Mouse (Mus musculus) midbrain, postnatal 0 days (tissue): ENCODE results near the gene Pcnp. TPM values are rescaled to one million over a fixed set of nuclear protein-coding genes. Genes with fewer than 3 reads are reported as not detected.
A peak's percentile ranks its signal among the peaks of the same experiment; 100 is the strongest.
"Not testable (repeated sequence)": the region's sequence is repeated elsewhere in the genome, so short reads cannot be mapped to it uniquely, and the experiment has no call there.

Experiments used
- ATAC-seq: fragments of 200-750 bp; cut with Nextera tagmentation; 2 replicates; pipeline ENCODE4 v1.8.0; 2017; ENCODE audit warnings: moderate number of reproducible peaks, mild to moderate bottlenecking, moderate TSS enrichment, moderate library complexity; ENCODE audit not compliant: low FRiP score
- DNase-seq: peaks from one replicate; pipeline ENCODE4 v3.0.0-alpha.2; 2015; ENCODE audit warnings: low spot score
- H3K27ac ChIP-seq: fragments of 300-500 bp; sonication (generic); 2 replicates; pipeline ENCODE4 v1.5.1; 2014; ENCODE audit warnings: low read depth, mild to moderate bottlenecking, low read length, mixed read lengths
- H3K27me3 ChIP-seq: fragments of 300-500 bp; sonication (generic); 2 replicates; pipeline ENCODE4 v1.6.1; 2014; ENCODE audit warnings: low read length, control low read depth, mixed read lengths; ENCODE audit not compliant: insufficient read depth
- H3K36me3 ChIP-seq: fragments of 300-500 bp; sonication (generic); 2 replicates; pipeline ENCODE4 v1.6.1; 2014; ENCODE audit warnings: low read length, control low read depth, mixed read lengths; ENCODE audit not compliant: insufficient read depth
- H3K4me1 ChIP-seq: fragments of 300-500 bp; sonication (generic); 2 replicates; pipeline ENCODE4 v1.6.1; 2014; ENCODE audit warnings: mild to moderate bottlenecking, control low read depth, antibody characterized with exemption, low read length, mixed read lengths; ENCODE audit not compliant: insufficient read depth
- H3K4me2 ChIP-seq: fragments of 300-500 bp; sonication (generic); 2 replicates; pipeline ENCODE4 v1.6.1; 2014; ENCODE audit warnings: low read depth, mild to moderate bottlenecking, low read length, mixed read lengths; ENCODE audit not compliant: poor library complexity, severe bottlenecking
- H3K4me3 ChIP-seq: fragments of 300-500 bp; sonication (generic); 2 replicates; pipeline ENCODE4 v1.5.1; 2014; ENCODE audit warnings: low read depth, mild to moderate bottlenecking, low read length, moderate library complexity
- H3K9ac ChIP-seq: fragments of 300-500 bp; sonication (generic); replicated peaks from 2 replicates; pipeline ENCODE4 v1.6.1; 2014; ENCODE audit warnings: mild to moderate bottlenecking, low read length, moderate library complexity, mixed read lengths; ENCODE audit not compliant: poor library complexity, severe bottlenecking
- H3K9me3 ChIP-seq: fragments of 300-500 bp; sonication (generic); 2 replicates; pipeline ENCODE4 v1.6.1; 2016; ENCODE audit warnings: low read length, control low read depth
- CTCF ChIP-seq: IDR thresholded peaks from 2 replicates; pipeline ENCODE4 v1.5.1; 2016; ENCODE audit warnings: antibody characterized with exemption, mild to moderate bottlenecking
- WGBS: fragments of 180-500 bp; shearing (Covaris S2); extraction: QIAGEN DNeasy Blood & Tissue Kit; methylation state at CpG from one replicate; pipeline ENCODE4 v1.1.7; 2014; 5-methylcytosine and 5-hydroxymethylcytosine counted together
- polyA plus RNA-seq: library from polyadenylated mRNA; unstranded; fragments of >200 nt; fragmentation: Nextera tagmentation; extraction: Ambion mirVana; gene quantifications from 2 replicates; pipeline ENCODE4 v1.2.1, GENCODE M21; 2015
- total RNA-seq: library from RNA; depleted of rRNA; stranded (reverse); fragments of >200 nt; gene quantifications from 2 replicates; pipeline ENCODE4 v1.2.3, GENCODE M21; 2014

Pcnp gene
- total and polyA plus RNA-seq, 2 experiments from 2014 or later = 76.5 to 233 TPM

GRCm38 (mm10) chr16:56061995-56062594 is 32.6 kb upstream of the Pcnp start:
- H3K4me2 ChIP-seq = no peak overlapping the region
- no peaks in the 10 kb centered on the region; the same call in 1 of the 2 replicates for H3K27me3 ChIP-seq
- no peak overlapping the region for H3K4me3 ChIP-seq
- ATAC-seq = no peak
- no peaks in the 10 kb centered on the region for H3K9me3 ChIP-seq
- no peaks in the 10 kb centered on the region for H3K36me3 ChIP-seq
- H3K4me1 ChIP-seq = no peaks in the 10 kb centered on the region
- 78% methylated on average over 7 of the region's 7 CpGs for WGBS
- TF ChIP-seq CTCF = no peak
- no peak overlapping the region for H3K9ac ChIP-seq
- no peak overlapping the region for H3K27ac ChIP-seq
- DNase-seq = no peak

DNA sequence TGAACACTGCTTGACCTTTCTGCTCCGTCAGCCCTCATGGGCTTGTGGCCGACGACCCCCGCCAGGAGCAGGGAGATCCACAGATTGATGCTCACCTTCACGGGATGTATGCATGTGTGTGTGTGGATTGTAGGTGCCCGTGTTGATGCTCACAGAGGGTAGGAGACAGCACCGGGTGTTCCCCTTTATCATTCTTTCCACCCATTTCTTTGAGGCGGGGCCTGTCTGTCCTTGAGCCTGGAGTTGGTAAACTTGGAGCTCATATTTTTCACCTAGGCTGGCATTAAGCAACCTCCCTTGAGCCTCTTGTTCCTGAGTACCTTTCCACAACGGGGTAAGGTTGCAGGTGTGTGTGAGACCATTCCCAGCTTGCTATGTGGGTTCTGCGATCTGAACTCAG is 28.6 kb upstream of the Pcnp start:
- Histone ChIP-seq H3K4me3 (no peak overlapping the region), H3K4me2 (no peak overlapping the region), H3K4me1 (no peaks in the 10 kb centered on the region), H3K27me3 (no peaks in the 10 kb centered on the region; the same call in 1 of the 2 replicates), H3K36me3 (no peaks in the 10 kb centered on the region), H3K9me3 (no peaks in the 10 kb centered on the region), H3K9ac (no peak overlapping the region), H3K27ac (no peak overlapping the region)
- WGBS = 55% methylated on average over 10 of the region's 10 CpGs
- TF ChIP-seq CTCF = no peak
- peak; percentile 34; the same call in 1 of the 2 replicates for ATAC-seq
- DNase-seq = no peak

DNA sequence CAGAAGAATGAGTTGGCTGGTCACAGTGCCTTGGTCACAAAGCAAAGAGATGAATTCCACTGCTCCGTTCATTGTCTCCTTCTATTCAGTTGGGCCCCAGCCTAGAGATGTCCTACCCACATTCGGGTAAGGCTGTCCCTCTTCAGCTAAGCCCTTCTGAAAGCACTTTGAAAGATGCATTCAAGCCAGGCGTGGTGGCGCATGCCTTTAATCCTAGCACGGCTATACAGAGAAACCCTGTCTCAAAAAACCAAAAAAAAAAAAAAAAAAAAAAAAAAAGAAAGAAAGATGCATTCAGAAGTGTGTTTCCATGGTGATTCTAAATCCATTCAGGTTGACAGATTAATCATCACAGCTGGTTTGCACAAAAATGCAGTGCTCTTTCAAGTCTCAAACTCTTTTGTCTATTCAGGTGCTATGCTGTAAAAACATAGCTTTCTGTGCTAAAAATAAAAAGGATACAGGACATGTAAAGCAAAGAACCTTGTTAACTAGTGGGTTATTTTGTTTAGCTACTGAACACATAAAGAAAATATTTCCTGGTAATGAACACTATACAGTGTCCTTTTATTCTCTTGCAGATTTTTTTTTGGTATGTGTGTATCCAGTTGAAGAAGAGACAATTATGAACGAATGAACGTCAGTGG is 27.5 kb upstream of the Pcnp start:
- Histone ChIP-seq H3K9ac (no peak overlapping the region), H3K9me3 (no peaks in the 10 kb centered on the region), H3K4me1 (no peaks in the 10 kb centered on the region), H3K4me3 (no peak overlapping the region), H3K27ac (peak overlapping the region; percentile 55), H3K27me3 (no peaks in the 10 kb centered on the region; the same call in 1 of the 2 replicates), H3K36me3 (no peaks in the 10 kb centered on the region), H3K4me2 (no peak overlapping the region; the same call in none of the 2 replicates)
- 12% methylated on average over 7 of the region's 7 CpGs for WGBS
- no peak for TF ChIP-seq CTCF
- ATAC-seq (peak; percentile 78), DNase-seq (peak; percentile 31)

DNA sequence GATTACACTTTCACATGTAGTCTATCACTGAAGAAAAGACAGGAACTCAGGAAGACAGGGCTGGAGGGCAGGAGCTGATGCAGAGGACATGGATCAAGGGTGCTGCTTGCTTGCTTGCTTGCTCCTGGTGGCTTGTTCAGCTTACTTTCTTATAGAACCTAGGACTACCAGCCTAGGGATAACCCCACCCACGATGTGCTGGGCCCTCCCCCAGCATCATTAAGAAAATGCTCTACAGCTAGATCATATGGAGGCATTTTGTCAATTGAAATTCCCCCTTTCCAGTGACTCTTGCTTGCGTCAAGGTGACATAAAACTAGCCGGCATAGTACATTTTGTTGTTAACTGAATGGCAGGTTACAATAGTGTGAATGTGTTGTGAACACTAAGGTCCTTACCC is 26.4 kb upstream of the Pcnp start:
- WGBS = 87% methylated on average over 3 of the region's 3 CpGs
- Histone ChIP-seq H3K27me3 (no peaks in the 10 kb centered on the region; the same call in 1 of the 2 replicates), H3K4me2 (no peak overlapping the region), H3K4me1 (no peaks in the 10 kb centered on the region), H3K9ac (no peak overlapping the region), H3K27ac (no peak overlapping the region), H3K9me3 (no peaks in the 10 kb centered on the region), H3K36me3 (no peaks in the 10 kb centered on the region), H3K4me3 (no peak overlapping the region)
- DNase-seq (no peak), ATAC-seq (no peak)
- TF ChIP-seq CTCF = no peak

GRCm38 (mm10) chr16:56048038-56048437 is 18.5 kb upstream of the Pcnp start, which contains the start of gene Senp7:
Gene Senp7 (plus strand): TSS chr16:56048338.
- WGBS = no CpG with 5 or more reads among the region's 4 CpGs
- not testable (repeated sequence) for H3K9me3 ChIP-seq, H3K27ac ChIP-seq, H3K4me3 ChIP-seq, H3K4me2 ChIP-seq, H3K36me3 ChIP-seq, ATAC-seq, H3K9ac ChIP-seq, DNase-seq, H3K4me1 ChIP-seq, H3K27me3 ChIP-seq

DNA sequence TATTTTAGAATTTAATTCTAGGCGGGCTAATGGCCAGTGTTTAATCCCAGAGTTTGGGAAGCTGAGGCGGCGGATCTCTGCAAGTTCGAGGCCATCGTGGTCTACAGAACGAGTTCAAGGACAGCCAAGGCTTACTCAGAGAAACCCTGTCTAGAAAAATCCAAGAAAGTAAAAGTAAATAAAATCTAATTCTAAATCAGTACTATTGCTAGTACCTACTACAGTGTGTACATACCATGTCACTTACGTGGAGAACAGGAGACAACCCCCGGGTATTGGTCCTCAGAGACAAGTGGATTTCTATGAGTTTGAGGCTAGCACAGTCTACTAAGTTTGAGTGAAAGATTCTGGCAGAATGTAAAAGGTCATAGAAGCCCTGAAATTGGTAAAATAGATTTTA is 8.6 kb upstream of the Pcnp start:
- Histone ChIP-seq H3K9me3 (no peaks in the 10 kb centered on the region), H3K27me3 (no peaks in the 10 kb centered on the region), H3K9ac (peak overlapping the region; percentile 64), H3K27ac (peak overlapping the region; percentile 86), H3K4me3 (peak overlapping the region; percentile 63), H3K36me3 (peaks cover 8% of the 10 kb centered on the region), H3K4me1 (no peaks in the 10 kb centered on the region), H3K4me2 (peak overlapping the region; percentile 43)
- WGBS = 27% methylated on average over 8 of the region's 8 CpGs
- ATAC-seq = no peak
- no peak for DNase-seq
- no peak for TF ChIP-seq CTCF
